21 mouse cellular contexts compared by ENCODE assay signal in the genomic region with DNA sequence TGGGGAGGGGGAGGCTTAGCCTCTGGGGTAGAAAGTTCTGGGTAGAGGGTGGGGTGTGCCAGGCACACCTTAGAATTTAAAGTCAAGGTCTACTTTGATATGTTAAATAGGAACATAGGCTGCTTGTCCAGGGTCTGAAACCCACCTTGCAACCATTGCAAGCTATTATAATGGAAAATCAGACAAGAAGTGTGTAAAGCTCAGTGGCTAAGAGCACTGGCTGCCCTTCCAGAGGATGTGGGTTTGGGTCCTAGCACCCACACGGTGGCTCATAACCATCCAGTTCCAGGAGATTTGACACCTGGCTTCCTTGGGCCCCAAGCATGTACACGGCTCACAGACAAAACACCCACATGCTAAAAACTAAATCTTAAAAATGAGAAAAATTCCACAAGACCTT.
DNase-seq lines count a peak whose midpoint lies in the region; ATAC-seq and TF ChIP-seq lines count a peak whose summit lies in the region.
"Had no signal": no experiment of that assay in that cellular context is flagged by ENCODE, and none has a peak within 500 bp of the region (broad histone marks: within the 10 kb centered on the region; RNA-seq: fewer than 3 reads in every experiment).

No protein-coding gene starts in this region.

- 10% methylated on average over 2 of the region's 2 CpGs for WGBS in thymus, adult 2 months
- WGBS in forebrain, embryonic 16.5 days, result 86% methylated on average over 2 of the region's 2 CpGs

- ATAC-seq in forebrain, embryonic 16.5 days, result no peak
- ATAC-seq: forebrain, embryonic 14.5 days had no signal

- H3K27me3 ChIP-seq in thymus, adult 2 months (ENCODE audit: control insufficient read depth, insufficient read depth, low read length), result no peaks in the 10 kb centered on the region
- H3K27me3 ChIP-seq in ES-Bruce4 (ENCODE audit: control insufficient read depth, insufficient read depth, low read length, poor library complexity, severe bottlenecking), result no peaks in the 10 kb centered on the region
- no peaks in the 10 kb centered on the region for H3K27me3 ChIP-seq in forebrain, embryonic 16.5 days (replicated peaks; ENCODE audit: control insufficient read depth, insufficient read depth, low read length)
- H3K27me3 ChIP-seq: embryonic facial prominence, embryonic 15.5 days; heart, embryonic 12.5 days had no signal

- H3K36me3 ChIP-seq in thymus, adult 2 months (ENCODE audit: control insufficient read depth, insufficient read depth, low read length), result no peaks in the 10 kb centered on the region
- peaks cover 5% of the 10 kb centered on the region; the same call in 1 of the 2 replicates for H3K36me3 ChIP-seq in ES-Bruce4 (ENCODE audit: control insufficient read depth, insufficient read depth, low read length, poor library complexity, severe bottlenecking)
- H3K36me3 ChIP-seq in forebrain, embryonic 16.5 days (ENCODE audit: control insufficient read depth, insufficient read depth), result no peaks in the 10 kb centered on the region
- H3K36me3 ChIP-seq: embryonic facial prominence, embryonic 15.5 days; forebrain, embryonic 10.5 days; heart, embryonic 12.5 days; hindbrain, embryonic 10.5 days had no signal

- H3K4me3 ChIP-seq in thymus, adult 2 months (ENCODE audit: control insufficient read depth, insufficient read depth, low read length), result no peak overlapping the region
- H3K4me3 ChIP-seq in ES-Bruce4 (ENCODE audit: low read depth, low read length), result no peak overlapping the region
- no peak overlapping the region for H3K4me3 ChIP-seq in forebrain, embryonic 16.5 days (replicated peaks; ENCODE audit: low read length)
- H3K4me3 ChIP-seq: embryonic facial prominence, embryonic 15.5 days; erythroblast, embryonic 14.5 days; forebrain, embryonic 10.5 days; heart, adult 2 months; heart, embryonic 12.5 days; hindbrain, embryonic 10.5 days had no signal

- H3K9ac ChIP-seq in ES-Bruce4 (ENCODE audit: low read depth, poor library complexity, severe bottlenecking), result peak overlapping the region; percentile 55
- H3K9ac ChIP-seq in forebrain, embryonic 16.5 days (replicated peaks; ENCODE audit: low read depth, low read length), result no peak overlapping the region
- H3K9ac ChIP-seq: embryonic facial prominence, embryonic 15.5 days; heart, embryonic 12.5 days; hindbrain, embryonic 14.5 days had no signal

- H3K27ac ChIP-seq in thymus, adult 2 months (ENCODE audit: control insufficient read depth, insufficient read depth, low read length), result no peak overlapping the region
- H3K27ac ChIP-seq in ES-Bruce4 (ENCODE audit: insufficient read depth, low read length), result peak overlapping the region; percentile 98
- H3K27ac ChIP-seq in forebrain, embryonic 16.5 days (ENCODE audit: low read length), result no peak overlapping the region
- H3K27ac ChIP-seq: embryonic facial prominence, embryonic 15.5 days; forebrain, embryonic 10.5 days; heart, adult 2 months; hindbrain, embryonic 10.5 days; hindbrain, embryonic 14.5 days had no signal

- no peaks in the 10 kb centered on the region for H3K9me3 ChIP-seq in ES-Bruce4 (replicated peaks; ENCODE audit: control insufficient read depth, insufficient read depth, low read length, poor library complexity, severe bottlenecking)
- H3K9me3 ChIP-seq in forebrain, embryonic 16.5 days (ENCODE audit: control insufficient read depth, low read length), result no peaks in the 10 kb centered on the region
- H3K9me3 ChIP-seq: embryonic facial prominence, embryonic 15.5 days; forebrain, embryonic 10.5 days; heart, embryonic 12.5 days; hindbrain, embryonic 10.5 days had no signal

- no peak overlapping the region for H3K4me2 ChIP-seq in forebrain, embryonic 16.5 days (ENCODE audit: low read length)
- H3K4me2 ChIP-seq: embryonic facial prominence, embryonic 15.5 days; heart, embryonic 12.5 days; hindbrain, embryonic 14.5 days had no signal

- peak; percentile 10 for DNase-seq in thymus, adult 2 months
- DNase-seq in thymus, postnatal 36 days, result no peak
- DNase-seq in ZHBTc4 (ENCODE audit: low read depth, low spot score), result peak; percentile 65
- peak; percentile 19 for DNase-seq in naive thymus-derived CD4-positive, alpha-beta T cell, adult 2 months (ENCODE audit: low read depth)
- DNase-seq in embryo, embryonic 9.5 days (ENCODE audit: extremely low spot score), result no peak
- no peak for DNase-seq in frontal cortex, postnatal 10 days (ENCODE audit: low spot score in 2 of 2)
- DNase-seq: adrenal gland, postnatal 36 days; cerebellum, adult 2 months; cerebellum, postnatal 10 days; gastrocnemius, postnatal 14 days; heart, adult 2 months; kidney, adult 11 months had no signal

- peaks cover 7% of the 10 kb centered on the region for H3K4me1 ChIP-seq in thymus, adult 2 months (replicated peaks; ENCODE audit: control insufficient read depth, insufficient read depth, low read length)
- H3K4me1 ChIP-seq in ES-Bruce4 (ENCODE audit: control insufficient read depth, insufficient read depth, low read length), result no peaks in the 10 kb centered on the region
- no peaks in the 10 kb centered on the region for H3K4me1 ChIP-seq in forebrain, embryonic 16.5 days (replicated peaks; ENCODE audit: control insufficient read depth, insufficient read depth, low read length)
- H3K4me1 ChIP-seq: embryonic facial prominence, embryonic 15.5 days; forebrain, embryonic 10.5 days; heart, embryonic 12.5 days; hindbrain, embryonic 10.5 days had no signal

- peak; percentile 89 for TF ChIP-seq EP300 in ES-Bruce4 (IDR thresholded peaks at IDR 0.05; ENCODE audit: insufficient read depth, low read depth, low read length)

- TF ChIP-seq CTCF in thymus, adult 2 months (IDR thresholded peaks at IDR 0.05; ENCODE audit: borderline replicate concordance, control insufficient read depth, extremely low read depth, insufficient read depth, low read length, poor library complexity), result no peak
- no peak for TF ChIP-seq CTCF in ES-Bruce4 (IDR thresholded peaks at IDR 0.05; ENCODE audit: low read depth, low read length)

- no peak for TF ChIP-seq POLR2A in thymus, adult 2 months (IDR thresholded peaks at IDR 0.05; ENCODE audit: control insufficient read depth, extremely low read depth, insufficient read depth, low read length, poor library complexity)
- no peak for TF ChIP-seq POLR2A in ES-Bruce4 (IDR thresholded peaks at IDR 0.05; ENCODE audit: insufficient read depth, low read length)

Comparison
In these comparisons a context has a peak if more than half of its experiments do, and no peak if none do; other contexts are left out.
1. DNase-seq: peak in thymus, adult 2 months (single experiment), ZHBTc4 (single experiment) and naive thymus-derived CD4-positive, alpha-beta T cell, adult 2 months (single experiment); none in thymus, postnatal 36 days (0 of 2), embryo, embryonic 9.5 days (single experiment) and frontal cortex, postnatal 10 days (0 of 2).